Mouse (Mus musculus) spleen, adult 10 weeks (tissue): ENCODE data around the gene Rimklb. TPM values are rescaled to one million over a fixed set of nuclear protein-coding genes. Genes with fewer than 3 reads are reported as not detected.

Experiments used
- polyA plus RNA-seq: library from polyadenylated mRNA; stranded (reverse); fragments of 350-450 nt; fragmentation: Illumina TruSeq; extraction: RNeasy Lipid Tissue Mini Kit (QIAGEN cat#74804); gene quantifications from one replicate; pipeline ENCODE4 v1.2.3, GENCODE M21; 2015; ENCODE audit warnings: low replicate concordance; ENCODE audit not compliant: insufficient read depth

The Rimklb gene
- polyA plus RNA-seq = 0.50 TPM

GRCm38 (mm10) chr6:122498661-122499060, at the start of gene Rimklb:
Gene Rimklb (minus strand): TSS chr6:122498761.

GRCm38 (mm10) chr6:122505545-122505944, 7.0 kb upstream of the Rimklb start, which contains the start of gene Mfap5:
Gene Mfap5 (plus strand): TSS chr6:122505845.

Other genes with a start within 250 kb of the Rimklb start
- gene Klrg1, start 215.9 kb downstream of the Rimklb start, polyA plus RNA-seq = 4.2 TPM
- 294 TPM for gene M6pr, start 190.0 kb downstream of the Rimklb start, polyA plus RNA-seq
- 13.2 TPM for gene Phc1, start 158.2 kb downstream of the Rimklb start, polyA plus RNA-seq
- 10.8 TPM for gene Mfap5, start 7.1 kb upstream of the Rimklb start, polyA plus RNA-seq
- gene Aicda, start 55.0 kb upstream of the Rimklb start, polyA plus RNA-seq = 2.0 TPM
- gene Apobec1, start 103.7 kb upstream of the Rimklb start, polyA plus RNA-seq = 109 TPM
- 0.66 TPM for gene Gdf3, start 111.3 kb upstream of the Rimklb start, polyA plus RNA-seq
- gene Dppa3, start 127.6 kb upstream of the Rimklb start, polyA plus RNA-seq = 0.41 TPM
- not detected for gene Nanog, start 208.7 kb upstream of the Rimklb start, polyA plus RNA-seq